ENCODE assay signal across 8 mouse cellular contexts in genomic region chr8:57429166-57429887, GRCm38 (mm10). TPM values are rescaled to one million over a fixed set of nuclear protein-coding genes. Genes with fewer than 3 reads are reported as not detected.
A peak's percentile ranks its signal among the peaks of the same experiment; 100 is the strongest.
DNase-seq lines count a peak whose midpoint lies in the region; ATAC-seq and TF ChIP-seq lines count a peak whose summit lies in the region.

No protein-coding gene starts in this region.

- no peaks in the 10 kb centered on the region for H3K4me1 ChIP-seq in hindbrain, embryonic 16.5 days (ENCODE audit: control insufficient read depth, insufficient read depth, low read depth, low read length)

- 34% methylated on average over 18 of the region's 18 CpGs for WGBS in hindbrain, embryonic 16.5 days

- H3K27me3 ChIP-seq in Patski = no peaks in the 10 kb centered on the region
- peaks cover 3% of the 10 kb centered on the region; the same call in 1 of the 2 replicates for H3K27me3 ChIP-seq in hindbrain, embryonic 16.5 days (replicated peaks; ENCODE audit: control insufficient read depth, insufficient read depth, low read length)

- ATAC-seq in Patski = no peak
- 0 out of 2 replicates have a peak, but pooled peaks have one; percentile 29 for ATAC-seq in hindbrain, embryonic 16.5 days
- ATAC-seq in megakaryocyte, adult 5-6 weeks (ENCODE audit: poor library complexity, severe bottlenecking) = peak; percentile 53

- in situ Hi-C loops in Patski (cut with MboI; ENCODE audit: low pct_unique_long_range_greater_than_20kb) = loop anchor here (5.0 kb wide), 2 partner anchors 67 to 552 kb away; no protein-coding TSS in a partner anchor

- no peak for DNase-seq in Patski (ENCODE audit: low read depth, low spot score)
- peak; percentile 83 to 87 for DNase-seq in cerebellum, postnatal 10 days
- DNase-seq in gastrocnemius, adult 18-20 months (ENCODE audit: low spot score) = peak; percentile 80
- peak; percentile 54 to 92 for DNase-seq in layer of hippocampus, postnatal 25 days (ENCODE audit: extremely low spot score in 1 of 2, low spot score in 1 of 2)
- DNase-seq in retina, postnatal 7 days (ENCODE audit: low read depth, low spot score) = peak; percentile 59
- peak; percentile 40 to 80 for DNase-seq in urinary bladder, postnatal 4 days (ENCODE audit: low spot score in 2 of 2)

- peak; percentile 62 for TF ChIP-seq CTCF in Patski (IDR thresholded peaks at IDR 0.05)

- H3K4me3 ChIP-seq in hindbrain, embryonic 16.5 days (ENCODE audit: low read length) = no peak overlapping the region

- no peaks in the 10 kb centered on the region for H3K9me3 ChIP-seq in hindbrain, embryonic 16.5 days (ENCODE audit: control insufficient read depth, low read length)

- H3K9ac ChIP-seq in hindbrain, embryonic 16.5 days (ENCODE audit: low read depth, low read length) = no peak overlapping the region

- CTCF ChIA-PET in Patski (lab: Charles Lee) = interaction anchor here (0.8 to 4.6 kb wide), 9 partner anchors 54 to 544 kb away, joined by 3 to 28 read pairs (median 4); no protein-coding TSS in a partner anchor

- no peaks in the 10 kb centered on the region for H3K36me3 ChIP-seq in hindbrain, embryonic 16.5 days (ENCODE audit: control insufficient read depth, insufficient read depth, low read length)

- H3K4me2 ChIP-seq in hindbrain, embryonic 16.5 days (ENCODE audit: low read length) = peak overlapping the region; percentile 36

- no peak overlapping the region for H3K27ac ChIP-seq in hindbrain, embryonic 16.5 days (ENCODE audit: low read depth, low read length)

- POLR2A ChIA-PET in Patski (lab: Charles Lee) = interaction anchor here (0.6 kb wide), 1 partner anchor 115 kb away, joined by 4 read pairs; no protein-coding TSS in a partner anchor

RNA-seq across cellular contexts. Expression of gene Scrg1, which starts 26.4 kb away (rescaled TPM):
- polyA plus RNA-seq in Patski (2021) = not detected
- total RNA-seq in gastrocnemius, adult 18-20 months (2021) = not detected
- 13.7 and 24.4 TPM in 2 replicates for polyA plus RNA-seq in hindbrain, embryonic 16.5 days (2015; fragmentation: Nextera tagmentation; extraction: Ambion mirVana)
- total RNA-seq in layer of hippocampus, postnatal 25 days (2021) = 10 to 100 TPM; 68.3 to 75.4 TPM
- total RNA-seq in megakaryocyte, adult 5-6 weeks (2015) = 16.7 and 27.0 TPM in 2 replicates
- total RNA-seq in megakaryocyte, adult 5-6 weeks (2017) = 2.2 and 10.8 TPM in 2 replicates

RNA-seq across cellular contexts. Expression of gene Sap30, which starts 58.3 kb away (rescaled TPM):
- polyA plus RNA-seq in Patski (2021) = 32.3 TPM
- total RNA-seq in gastrocnemius, adult 18-20 months (2021) = 10 to 100 TPM in 1 of 2 experiments, 1 to 10 TPM in 1; 6.7 to 14.4 TPM
- polyA plus RNA-seq in hindbrain, embryonic 16.5 days (2015; fragmentation: Nextera tagmentation; extraction: Ambion mirVana) = 20.7 and 22.9 TPM in 2 replicates
- total RNA-seq in layer of hippocampus, postnatal 25 days (2021) = 10 to 100 TPM in 1 of 2 experiments, 1 to 10 TPM in 1; 9.3 to 12.9 TPM
- total RNA-seq in megakaryocyte, adult 5-6 weeks (2015) = 85.2 and 101 TPM in 2 replicates
- 144 and 145 TPM in 2 replicates for total RNA-seq in megakaryocyte, adult 5-6 weeks (2017)

Comparison
In these comparisons a context has a peak if more than half of its experiments do, and no peak if none do; other contexts are left out.
1. RNA of gene Sap30, which starts 58.3 kb away (total RNA-seq): 85.2 to 145 TPM in megakaryocyte, adult 5-6 weeks; 6.7 to 14.4 TPM in gastrocnemius, adult 18-20 months and 9.3 to 12.9 TPM in layer of hippocampus, postnatal 25 days; every median in the first group is over 4 times any median in the second.